Mouse (Mus musculus) bone marrow macrophage, adult 2 months (primary cell): ENCODE data around the gene Irak3. TPM values are rescaled to one million over a fixed set of nuclear protein-coding genes. Genes with fewer than 3 reads are reported as not detected.
"Not testable (repeated sequence)": the region's sequence is repeated elsewhere in the genome, so short reads cannot be mapped to it uniquely, and the experiment has no call there.

Experiments used
- H3K27ac ChIP-seq: 2 replicates; pipeline ENCODE4 v1.5.1; 2012; ENCODE audit warnings: low read depth, low read length; ENCODE audit not compliant: insufficient read depth
- H3K4me1 ChIP-seq: 2 replicates; pipeline ENCODE4 v1.6.1; 2012; ENCODE audit warnings: low read length; ENCODE audit not compliant: control insufficient read depth, insufficient read depth
- H3K4me3 ChIP-seq: 2 replicates; pipeline ENCODE4 v1.5.1; 2012; ENCODE audit warnings: mild to moderate bottlenecking, low read length, moderate library complexity; ENCODE audit not compliant: insufficient read depth
- CTCF ChIP-seq: IDR thresholded peaks from 2 replicates; pipeline ENCODE4 v1.5.1; 2012; ENCODE audit warnings: low read depth, mild to moderate bottlenecking, low read length, moderate library complexity
- POLR2A ChIP-seq: IDR thresholded peaks from 2 replicates; pipeline ENCODE4 v1.6.1; 2012; ENCODE audit warnings: mild to moderate bottlenecking, low read depth, low read length, borderline replicate concordance
- polyA plus RNA-seq: library from polyadenylated mRNA; stranded (reverse); fragments of >200 nt; gene quantifications from 2 replicates; pipeline ENCODE4 v1.2.4, GENCODE M21; 2012; ENCODE audit not compliant: missing spikeins, insufficient read depth, insufficient read length

The Irak3 gene
- polyA plus RNA-seq, 1 experiment: 80.3 TPM

DNA sequence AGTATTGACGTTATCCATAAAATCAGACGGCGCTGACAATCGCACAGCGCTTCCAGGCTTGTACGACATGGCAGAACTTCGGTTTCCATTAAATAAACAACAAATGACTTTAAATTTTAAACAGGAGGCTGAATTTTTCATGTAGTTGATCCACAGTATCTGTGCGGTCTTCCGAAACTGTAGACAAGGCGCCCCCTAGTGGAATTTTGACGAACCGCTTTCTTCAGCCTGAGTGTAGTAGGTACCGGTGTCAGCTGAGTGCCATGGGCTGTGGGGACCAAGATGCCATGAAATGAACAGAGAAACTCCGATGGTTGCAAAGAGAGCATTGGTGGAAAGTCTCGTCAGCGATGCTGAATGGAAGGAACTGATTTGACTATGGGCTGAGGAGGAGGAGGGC is 71.3 kb downstream of the Irak3 start:
- Histone ChIP-seq H3K4me3 (no peak overlapping the region), H3K4me1 (peaks cover 19% of the 10 kb centered on the region), H3K27ac (no peak overlapping the region)
- TF ChIP-seq POLR2A (no peak), CTCF (peak; percentile 70)

DNA sequence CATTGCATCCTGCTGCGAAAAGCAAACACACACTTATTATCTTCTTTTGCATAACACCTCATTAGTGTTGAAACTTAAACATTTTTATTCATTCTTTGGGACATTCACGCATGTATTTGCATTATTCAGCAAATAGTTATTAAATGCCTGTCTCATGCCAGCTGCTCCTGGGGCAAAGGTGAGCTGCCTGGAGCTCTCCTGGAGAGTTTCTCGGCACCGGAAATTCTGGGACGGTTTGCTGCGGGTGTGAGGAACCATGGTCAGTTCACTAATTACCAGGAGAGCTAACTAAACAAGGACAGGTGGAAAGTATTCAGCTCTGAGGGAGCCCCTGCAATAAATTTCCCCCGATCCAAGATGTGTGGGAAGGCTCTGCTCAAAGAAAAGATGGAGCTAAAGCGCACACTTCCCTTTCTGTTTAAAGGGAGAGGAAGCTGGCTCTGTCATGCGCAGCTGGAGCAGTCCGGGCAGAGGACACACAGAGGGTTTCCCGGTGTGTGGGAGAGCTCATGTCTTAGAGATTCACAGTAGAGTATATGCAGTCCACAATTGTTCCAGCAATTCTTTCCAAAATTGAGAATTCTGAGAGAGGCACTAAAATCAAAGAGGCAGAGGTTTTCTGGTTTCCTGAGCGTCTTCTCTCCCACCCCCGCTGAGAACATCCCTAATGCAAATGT is 73.2 kb downstream of the Irak3 start:
- H3K4me1 ChIP-seq: peaks cover 24% of the 10 kb centered on the region
- peak overlapping the region; percentile 42 for H3K4me3 ChIP-seq
- TF ChIP-seq POLR2A (no peak), CTCF (no peak)
- peak overlapping the region; percentile 32 for H3K27ac ChIP-seq

DNA sequence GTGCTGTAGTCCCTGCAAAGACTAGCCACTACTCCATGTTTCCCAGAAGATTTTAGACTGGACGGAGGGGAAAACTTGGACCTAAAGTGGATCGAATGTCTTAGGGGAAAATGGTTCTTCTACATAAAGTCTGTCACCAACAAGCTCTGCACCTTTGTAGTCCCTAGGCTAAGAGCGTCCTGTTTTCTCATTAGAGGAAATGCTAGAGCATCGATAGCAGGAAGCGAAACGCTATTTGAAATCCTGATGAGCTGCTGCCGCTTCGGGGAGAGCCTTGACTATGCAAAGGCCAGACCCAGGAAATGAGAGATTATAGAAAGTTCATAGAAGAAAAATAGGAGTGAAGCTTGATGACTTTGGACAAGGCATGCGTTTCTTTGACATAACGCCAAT is 76.5 kb downstream of the Irak3 start:
- peak overlapping the region; percentile 73 for H3K27ac ChIP-seq

DNA sequence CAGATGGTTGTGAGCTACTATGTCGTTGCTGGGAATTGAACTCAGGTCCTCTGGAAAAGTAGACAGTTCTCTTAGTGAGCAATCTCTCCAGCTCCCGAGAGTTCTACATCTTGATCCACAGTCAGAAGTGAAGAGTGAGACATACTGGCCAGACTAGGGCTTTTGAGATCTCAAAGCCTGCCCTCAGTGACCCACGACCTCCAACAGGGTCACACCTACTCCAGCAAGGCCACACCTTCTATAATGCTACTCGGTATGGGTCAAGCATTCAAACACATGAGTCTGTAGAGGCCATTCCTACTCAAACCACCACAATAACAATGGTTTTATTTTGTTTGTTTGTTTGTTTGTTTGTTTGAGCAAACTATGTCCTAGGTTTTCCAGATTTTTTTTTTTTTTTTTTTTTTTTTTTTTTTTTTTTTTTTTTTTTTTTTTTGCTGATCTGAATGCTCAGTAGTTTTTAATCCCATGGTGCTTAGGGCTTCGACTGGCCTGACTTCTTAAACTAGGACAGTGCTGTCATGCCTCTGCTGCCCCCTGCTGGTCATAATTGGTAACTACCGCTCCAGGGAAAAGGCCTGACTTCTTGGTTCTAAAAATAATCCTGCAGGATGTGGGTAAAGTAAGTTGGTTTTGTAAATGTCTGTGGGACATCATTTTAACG is 77.0 kb downstream of the Irak3 start:
- Histone ChIP-seq H3K27ac (peak overlapping the region; percentile 73), H3K4me1 (peaks cover 35% of the 10 kb centered on the region), H3K4me3 (no peak overlapping the region)
- TF ChIP-seq CTCF: peak; percentile 58; the same call in 1 of the 2 replicates
- no peak for TF ChIP-seq POLR2A

More for the DNA sequence above, 76.5 kb downstream of the Irak3 start:
- H3K4me1 ChIP-seq: peaks cover 30% of the 10 kb centered on the region
- H3K4me3 ChIP-seq: peak overlapping the region; percentile 26; the same call in 1 of the 2 replicates
- TF ChIP-seq POLR2A (no peak), CTCF (no peak)

DNA sequence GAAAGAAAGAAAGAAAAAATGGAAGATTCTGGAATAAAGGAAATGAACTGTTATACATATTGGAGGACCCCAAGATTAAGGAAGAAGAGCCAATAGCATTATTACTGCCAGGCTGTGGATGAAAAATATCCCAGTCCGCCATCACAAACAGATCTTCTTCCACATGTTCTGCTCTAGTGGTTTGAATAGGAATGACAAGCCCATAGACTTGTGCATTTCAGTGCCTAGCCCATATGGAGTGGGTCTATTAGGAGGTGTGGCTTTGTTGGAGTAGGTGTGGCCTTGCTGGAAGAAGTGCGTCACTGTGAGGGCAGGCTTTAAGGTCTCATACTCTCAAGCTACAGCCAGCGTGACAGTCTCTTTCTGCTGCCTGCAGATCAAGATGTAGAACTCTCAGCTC is 78.2 kb downstream of the Irak3 start:
- H3K4me3 ChIP-seq: no peak overlapping the region
- H3K27ac ChIP-seq: no peak overlapping the region
- TF ChIP-seq CTCF (no peak), POLR2A (no peak)
- peaks cover 31% of the 10 kb centered on the region for H3K4me1 ChIP-seq

DNA sequence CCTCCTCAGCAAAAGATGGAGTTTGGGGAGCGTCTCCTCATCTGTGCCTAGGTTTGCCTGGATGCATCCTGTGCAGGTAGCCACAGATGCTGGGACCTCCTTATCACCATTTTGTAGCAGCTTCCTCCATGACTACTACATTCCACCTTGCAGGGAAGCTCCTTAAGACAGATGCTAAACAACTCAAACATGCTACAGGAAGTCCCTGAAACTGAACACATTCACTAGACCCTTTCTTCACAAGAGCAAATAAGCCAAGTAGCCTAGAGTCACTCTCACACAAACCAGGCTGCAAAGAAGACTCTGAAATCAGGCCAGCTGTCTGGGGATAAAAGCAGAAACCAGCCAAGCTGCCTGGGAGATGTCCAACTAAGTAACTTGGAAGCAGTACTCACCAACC is 86.7 kb downstream of the Irak3 start:
- Histone ChIP-seq H3K27ac (no peak overlapping the region), H3K4me1 (peaks cover 3% of the 10 kb centered on the region), H3K4me3 (no peak overlapping the region)
- no peak for TF ChIP-seq CTCF
- no peak for TF ChIP-seq POLR2A

DNA sequence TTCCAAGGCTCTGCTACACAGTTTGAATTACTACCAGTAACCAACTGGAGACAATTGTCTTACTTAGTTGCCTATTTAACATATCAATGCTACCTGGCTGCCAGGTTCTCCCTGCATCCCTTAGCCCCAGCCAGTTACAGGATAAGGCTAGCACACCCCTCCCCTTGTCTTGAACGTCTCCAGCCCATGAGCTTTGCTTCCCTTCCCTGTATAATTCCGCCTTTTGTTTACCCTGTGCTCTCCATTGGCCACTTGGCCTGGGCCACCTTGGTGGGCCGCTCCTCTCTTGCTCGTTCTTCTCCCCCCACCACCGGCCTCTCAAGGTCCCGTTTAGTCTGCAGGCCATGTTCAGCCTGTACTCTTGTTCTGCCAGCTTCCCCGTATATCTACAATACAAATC is 87.4 kb downstream of the Irak3 start:
- TF ChIP-seq POLR2A (no peak), CTCF (no peak)
- H3K4me3 ChIP-seq: no peak overlapping the region
- H3K27ac ChIP-seq: no peak overlapping the region
- H3K4me1 ChIP-seq: no peaks in the 10 kb centered on the region; the same call in 1 of the 2 replicates

DNA sequence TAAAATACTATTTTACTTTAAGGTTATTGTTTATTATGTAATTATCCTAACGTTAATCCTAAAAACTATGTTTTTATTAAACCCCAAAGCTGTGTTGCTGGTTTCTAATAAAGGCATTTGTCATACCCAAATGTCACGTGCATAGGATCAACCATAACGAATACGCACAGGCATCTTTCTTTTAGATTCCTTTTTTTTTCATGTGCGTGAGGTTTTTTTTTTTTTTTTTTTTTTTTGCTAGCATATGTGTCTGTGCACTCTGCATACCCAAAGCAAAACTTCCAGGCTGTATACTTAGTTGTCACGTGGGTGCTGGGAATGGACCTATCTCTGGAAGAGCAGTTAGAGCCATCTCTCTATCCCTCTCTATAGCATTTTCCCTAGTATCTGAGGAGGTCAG is 88.0 kb downstream of the Irak3 start:
- Histone ChIP-seq H3K4me3 (no peak overlapping the region), H3K4me1 (no peaks in the 10 kb centered on the region; the same call in 1 of the 2 replicates), H3K27ac (no peak overlapping the region)
- TF ChIP-seq CTCF (no peak), POLR2A (no peak)

DNA sequence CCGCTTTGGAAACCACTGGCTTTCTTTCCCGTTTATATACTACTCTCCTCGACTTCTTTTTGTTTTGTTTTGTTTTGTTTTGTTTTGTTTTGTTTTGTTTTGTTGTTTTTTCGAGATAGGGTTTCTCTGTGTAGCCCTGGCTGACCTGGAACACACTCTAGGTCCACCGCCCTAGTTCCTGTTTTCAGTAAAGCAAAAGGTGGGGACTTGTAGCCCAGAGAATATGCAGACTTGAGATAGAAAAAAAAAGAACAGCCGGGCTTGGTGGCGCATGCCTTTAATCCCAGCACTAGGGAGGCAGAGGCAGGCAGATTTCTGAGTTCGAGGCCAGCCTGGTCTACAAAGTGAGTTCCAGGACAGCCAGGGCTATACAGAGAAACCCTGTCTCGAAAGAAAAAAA is 88.4 kb downstream of the Irak3 start:
- not testable (repeated sequence) for H3K4me1 ChIP-seq
- Histone ChIP-seq H3K27ac (peak overlapping the region; percentile 81), H3K4me3 (peak overlapping the region; percentile 70)

DNA sequence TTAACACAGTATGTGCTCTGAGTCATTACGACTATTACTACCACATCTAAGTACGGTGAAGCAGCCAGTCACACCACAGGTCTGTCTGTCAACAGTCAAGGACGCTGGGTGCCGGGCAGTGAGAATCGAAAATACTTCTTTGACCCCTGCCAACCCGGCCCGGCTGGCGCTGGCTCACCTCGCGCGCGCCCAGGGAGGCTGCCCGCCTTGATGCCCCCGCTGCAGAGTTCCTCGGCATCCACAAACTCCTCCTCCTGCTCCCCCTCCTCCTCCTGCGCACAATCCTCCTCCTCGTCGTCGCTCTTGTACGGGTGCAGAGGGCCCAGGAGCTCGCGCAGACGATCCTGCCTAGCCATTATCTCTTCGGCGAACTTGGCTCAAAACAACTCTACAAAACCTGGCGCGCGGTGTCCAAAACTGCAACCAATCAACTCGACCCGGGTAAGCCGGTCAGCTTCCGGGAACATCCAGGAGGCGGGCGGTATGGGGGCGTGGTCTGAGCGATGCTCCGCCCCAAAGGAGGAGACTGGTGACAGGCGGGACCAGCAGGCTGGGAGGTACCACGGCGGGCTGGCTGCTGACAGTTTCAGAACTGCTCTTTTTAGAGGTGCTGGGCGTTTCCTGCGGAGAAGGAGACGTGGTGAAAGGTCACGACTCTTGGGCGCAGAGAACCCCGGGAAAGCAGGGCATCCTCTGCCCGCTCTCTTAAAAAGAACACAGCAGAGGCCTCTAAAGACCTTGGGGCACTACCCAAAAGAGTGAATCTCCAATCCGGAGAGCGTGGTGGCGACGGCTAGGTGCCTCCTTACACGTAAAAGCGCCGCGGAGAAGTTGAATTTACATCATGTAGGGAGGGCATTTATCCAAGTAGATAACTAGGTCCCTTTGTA is 89.2 kb downstream of the Irak3 start, which contains the start of gene Helb:
TSS of gene Helb (minus strand) at position 481 of the 890 bp plus-strand sequence.
- Histone ChIP-seq H3K27ac (peak within 1 kb of the TSS; percentile 81), H3K4me1 (no peaks in the 10 kb centered on the region; the same call in 1 of the 2 replicates), H3K4me3 (peak within 1 kb of the TSS; percentile 81)
- TF ChIP-seq POLR2A (no peak), CTCF (no peak)
